Mouse (Mus musculus) liver, postnatal 0 days (tissue): ENCODE data around the gene Myo1e.

Source experiments
- CTCF ChIP-seq: sonication (generic); IDR thresholded peaks from 2 replicates; pipeline ENCODE4 v1.5.1; 2016; ENCODE audit warnings: antibody characterized with exemption, low read depth
- EP300 ChIP-seq: IDR thresholded peaks from 2 replicates; pipeline ENCODE4 v1.6.1; 2016; ENCODE audit warnings: antibody characterized with exemption, low read depth, mild to moderate bottlenecking

- TF ChIP-seq CTCF (no peak), EP300 (no peak)
Observed at GRCm38 (mm10) chr9:70383750-70384149, 176.6 kb downstream of the Myo1e start.
